Mouse (Mus musculus): ENCODE data around the gene Kcna3. TPM values are rescaled to one million over a fixed set of nuclear protein-coding genes. Genes with fewer than 3 reads are reported as not detected.
A peak's percentile ranks its signal among the peaks of the same experiment; 100 is the strongest.

Gene Kcna3
- total and polyA plus RNA-seq, 2 experiments from 2014 or later: 0.19 TPM; not detected in 1

- Histone ChIP-seq H3K4me3 (ENCODE audit: low read depth, low read length) (peak overlapping the region; percentile 66; the same call in 1 of the 2 replicates), H3K27me3 (ENCODE audit: control insufficient read depth, insufficient read depth, low read length) (peaks cover 22% of the 10 kb centered on the region), H3K27ac (ENCODE audit: low read depth) (no peak overlapping the region), H3K36me3 (replicated peaks; ENCODE audit: control insufficient read depth, insufficient read depth, low read length) (no peaks in the 10 kb centered on the region), H3K9me3 (replicated peaks; ENCODE audit: control insufficient read depth, low read length) (no peaks in the 10 kb centered on the region), H3K4me1 (ENCODE audit: control insufficient read depth, insufficient read depth) (0 out of 2 replicates have a peak, but pooled peaks cover 4% of the 10 kb centered on the region), H3K9ac (replicated peaks; ENCODE audit: low read depth, low read length) (no peak overlapping the region), H3K4me2 (ENCODE audit: low read depth, low read length) (peak overlapping the region; percentile 3; the same call in 1 of the 2 replicates)
- DNase-seq (ENCODE audit: low spot score) (no peak), ATAC-seq (ENCODE audit: insufficient read depth, low read depth) (no peak)
- TF ChIP-seq EP300 (IDR thresholded peaks at IDR 0.05; ENCODE audit: low read depth): no peak
- no peak for TF ChIP-seq CTCF (IDR thresholded peaks at IDR 0.05; ENCODE audit: low read depth)
- WGBS: 42% methylated on average over 10 of the region's 10 CpGs
Observed at GRCm38 (mm10) chr3:107038661-107039223, 2.8 kb downstream of the Kcna3 start.

- no peaks in the 10 kb centered on the region for H3K36me3 ChIP-seq (replicated peaks; ENCODE audit: control insufficient read depth, insufficient read depth, low read length)
- TF ChIP-seq CTCF (IDR thresholded peaks at IDR 0.05; ENCODE audit: low read depth) (no peak), EP300 (IDR thresholded peaks at IDR 0.05; ENCODE audit: low read depth) (no peak)
- H3K4me2 ChIP-seq (ENCODE audit: low read depth, low read length): no peak overlapping the region; the same call in 1 of the 2 replicates
- H3K27ac ChIP-seq (ENCODE audit: low read depth): no peak overlapping the region
- ATAC-seq (ENCODE audit: insufficient read depth, low read depth) (no peak), DNase-seq (ENCODE audit: low spot score) (no peak)
- no peaks in the 10 kb centered on the region for H3K9me3 ChIP-seq (replicated peaks; ENCODE audit: control insufficient read depth, low read length)
- 0 out of 2 replicates have a peak, but pooled peaks cover 4% of the 10 kb centered on the region for H3K4me1 ChIP-seq (ENCODE audit: control insufficient read depth, insufficient read depth)
- peaks cover 22% of the 10 kb centered on the region for H3K27me3 ChIP-seq (ENCODE audit: control insufficient read depth, insufficient read depth, low read length)
- H3K4me3 ChIP-seq (ENCODE audit: low read depth, low read length): peak overlapping the region; percentile 7; the same call in 1 of the 2 replicates
- no peak overlapping the region for H3K9ac ChIP-seq (replicated peaks; ENCODE audit: low read depth, low read length)
Observed at GRCm38 (mm10) chr3:107039306-107039705, 3.3 kb downstream of the Kcna3 start.

DNA sequence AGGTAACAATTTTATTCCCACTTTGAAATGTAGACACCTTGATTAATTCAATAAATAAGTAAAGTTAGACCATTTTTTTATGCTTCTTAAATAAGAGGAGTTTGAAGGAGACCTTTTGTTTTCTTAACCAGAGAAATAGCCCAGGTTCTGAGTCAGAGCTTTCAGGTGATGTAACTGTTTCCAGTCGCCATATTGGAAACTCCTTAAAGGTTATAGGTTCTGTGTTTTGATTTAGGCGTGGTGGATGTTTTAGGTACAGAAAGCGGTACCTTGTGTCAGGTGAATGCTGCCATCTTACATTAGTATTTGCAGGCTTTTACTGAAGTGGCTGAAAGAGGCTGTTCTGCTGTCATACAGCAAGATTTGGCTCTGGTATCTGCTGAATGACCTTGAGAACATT is 4.4 kb downstream of the Kcna3 start:
- H3K9ac ChIP-seq (replicated peaks; ENCODE audit: low read depth, low read length): no peak overlapping the region
- no peak overlapping the region; the same call in 1 of the 2 replicates for H3K4me2 ChIP-seq (ENCODE audit: low read depth, low read length)
- no peak overlapping the region for H3K27ac ChIP-seq (ENCODE audit: low read depth)
- no peaks in the 10 kb centered on the region for H3K36me3 ChIP-seq (replicated peaks; ENCODE audit: control insufficient read depth, insufficient read depth, low read length)
- 0 out of 2 replicates have a peak, but pooled peaks cover 4% of the 10 kb centered on the region for H3K4me1 ChIP-seq (ENCODE audit: control insufficient read depth, insufficient read depth)
- ATAC-seq (ENCODE audit: insufficient read depth, low read depth): no peak
- no peak for DNase-seq (ENCODE audit: low spot score)
- H3K27me3 ChIP-seq (ENCODE audit: control insufficient read depth, insufficient read depth, low read length): peaks cover 22% of the 10 kb centered on the region
- no peak overlapping the region for H3K4me3 ChIP-seq (ENCODE audit: low read depth, low read length)
- no peak for TF ChIP-seq EP300 (IDR thresholded peaks at IDR 0.05; ENCODE audit: low read depth)
- TF ChIP-seq CTCF (IDR thresholded peaks at IDR 0.05; ENCODE audit: low read depth): no peak
- 82% methylated on average over 3 of the region's 3 CpGs for WGBS
- no peaks in the 10 kb centered on the region for H3K9me3 ChIP-seq (replicated peaks; ENCODE audit: control insufficient read depth, low read length)

GRCm38 (mm10) chr3:107041718-107042117 is 5.7 kb downstream of the Kcna3 start:
- H3K4me2 ChIP-seq (ENCODE audit: low read depth, low read length): peak overlapping the region; percentile 4; the same call in 1 of the 2 replicates
- ATAC-seq (ENCODE audit: insufficient read depth, low read depth): no peak
- DNase-seq (ENCODE audit: low spot score): no peak
- no peaks in the 10 kb centered on the region for H3K9me3 ChIP-seq (replicated peaks; ENCODE audit: control insufficient read depth, low read length)
- no peak overlapping the region for H3K9ac ChIP-seq (replicated peaks; ENCODE audit: low read depth, low read length)
- H3K36me3 ChIP-seq (replicated peaks; ENCODE audit: control insufficient read depth, insufficient read depth, low read length): no peaks in the 10 kb centered on the region
- H3K4me1 ChIP-seq (ENCODE audit: control insufficient read depth, insufficient read depth): 0 out of 2 replicates have a peak, but pooled peaks cover 3% of the 10 kb centered on the region
- H3K27ac ChIP-seq (ENCODE audit: low read depth): no peak overlapping the region
- H3K4me3 ChIP-seq (ENCODE audit: low read depth, low read length): no peak overlapping the region
- peaks cover 17% of the 10 kb centered on the region for H3K27me3 ChIP-seq (ENCODE audit: control insufficient read depth, insufficient read depth, low read length)
- WGBS: 64% methylated on average over 1 of the region's 1 CpGs
- TF ChIP-seq EP300 (IDR thresholded peaks at IDR 0.05; ENCODE audit: low read depth) (no peak), CTCF (IDR thresholded peaks at IDR 0.05; ENCODE audit: low read depth) (no peak)

DNA sequence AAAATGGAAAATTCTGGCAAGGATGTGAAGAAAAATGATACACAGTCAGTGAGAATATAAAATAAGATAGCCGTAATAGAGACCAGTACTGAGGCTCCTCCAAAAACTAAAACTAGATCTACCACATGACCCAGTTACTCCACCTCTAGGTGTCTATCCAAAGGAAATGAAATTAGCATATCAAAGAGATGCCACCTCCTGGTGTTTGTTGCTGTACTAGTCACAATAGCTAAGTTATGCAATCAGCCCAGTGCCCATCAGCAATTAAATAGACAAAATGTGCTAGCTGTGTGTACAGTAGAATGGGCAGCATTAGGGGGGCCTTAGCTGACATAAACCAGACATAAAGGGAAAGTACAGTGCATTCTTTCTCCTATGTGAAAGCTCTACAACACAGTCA is 25.5 kb downstream of the Kcna3 start:
- Histone ChIP-seq H3K4me2 (ENCODE audit: low read depth, low read length) (no peak overlapping the region), H3K4me1 (ENCODE audit: control insufficient read depth, insufficient read depth) (no peaks in the 10 kb centered on the region), H3K9me3 (replicated peaks; ENCODE audit: control insufficient read depth, low read length) (no peaks in the 10 kb centered on the region), H3K27ac (ENCODE audit: low read depth) (no peak overlapping the region), H3K9ac (replicated peaks; ENCODE audit: low read depth, low read length) (no peak overlapping the region), H3K27me3 (ENCODE audit: control insufficient read depth, insufficient read depth, low read length) (no peaks in the 10 kb centered on the region), H3K4me3 (ENCODE audit: low read depth, low read length) (no peak overlapping the region), H3K36me3 (replicated peaks; ENCODE audit: control insufficient read depth, insufficient read depth, low read length) (no peaks in the 10 kb centered on the region)
- TF ChIP-seq EP300 (IDR thresholded peaks at IDR 0.05; ENCODE audit: low read depth) (no peak), CTCF (IDR thresholded peaks at IDR 0.05; ENCODE audit: low read depth) (no peak)
- no peak for ATAC-seq (ENCODE audit: insufficient read depth, low read depth)
- no peak for DNase-seq (ENCODE audit: low spot score)
- WGBS: 92% methylated on average over 1 of the region's 1 CpGs

DNA sequence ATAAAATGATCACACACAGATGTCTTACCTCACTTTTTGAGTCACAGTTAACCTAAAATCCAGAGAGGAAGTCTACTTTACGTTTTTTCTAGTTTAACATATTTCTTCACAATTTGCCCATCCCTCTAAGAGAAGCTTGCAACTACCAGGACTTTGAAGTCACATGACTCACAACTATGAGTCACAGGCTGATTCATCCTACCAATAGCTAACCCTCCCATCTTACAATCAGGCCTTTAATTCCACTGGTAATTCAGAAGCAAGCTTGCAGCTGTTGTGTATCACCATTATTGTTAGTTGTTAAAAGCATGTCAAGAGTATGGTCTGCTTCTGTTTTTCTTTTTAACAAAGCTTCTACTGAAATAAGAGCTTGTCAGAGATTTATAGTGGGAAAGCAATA is 26.8 kb downstream of the Kcna3 start:
- TF ChIP-seq CTCF (IDR thresholded peaks at IDR 0.05; ENCODE audit: low read depth) (no peak), EP300 (IDR thresholded peaks at IDR 0.05; ENCODE audit: low read depth) (no peak)
- DNase-seq (ENCODE audit: low spot score) (peak; percentile 13), ATAC-seq (ENCODE audit: insufficient read depth, low read depth) (no peak)
- no peaks in the 10 kb centered on the region for H3K9me3 ChIP-seq (replicated peaks; ENCODE audit: control insufficient read depth, low read length)
- H3K27me3 ChIP-seq (ENCODE audit: control insufficient read depth, insufficient read depth, low read length): no peaks in the 10 kb centered on the region
- H3K4me2 ChIP-seq (ENCODE audit: low read depth, low read length): no peak overlapping the region
- 53% methylated on average over 1 of the region's 1 CpGs for whole genome bisulfite sequencing
- no peak overlapping the region for H3K9ac ChIP-seq (replicated peaks; ENCODE audit: low read depth, low read length)
- no peaks in the 10 kb centered on the region for H3K36me3 ChIP-seq (replicated peaks; ENCODE audit: control insufficient read depth, insufficient read depth, low read length)
- H3K27ac ChIP-seq (ENCODE audit: low read depth): no peak overlapping the region
- no peak overlapping the region for H3K4me3 ChIP-seq (ENCODE audit: low read depth, low read length)
- no peaks in the 10 kb centered on the region for H3K4me1 ChIP-seq (ENCODE audit: control insufficient read depth, insufficient read depth)

Measured in heart, postnatal 0 days (tissue).